In the genomic region with DNA sequence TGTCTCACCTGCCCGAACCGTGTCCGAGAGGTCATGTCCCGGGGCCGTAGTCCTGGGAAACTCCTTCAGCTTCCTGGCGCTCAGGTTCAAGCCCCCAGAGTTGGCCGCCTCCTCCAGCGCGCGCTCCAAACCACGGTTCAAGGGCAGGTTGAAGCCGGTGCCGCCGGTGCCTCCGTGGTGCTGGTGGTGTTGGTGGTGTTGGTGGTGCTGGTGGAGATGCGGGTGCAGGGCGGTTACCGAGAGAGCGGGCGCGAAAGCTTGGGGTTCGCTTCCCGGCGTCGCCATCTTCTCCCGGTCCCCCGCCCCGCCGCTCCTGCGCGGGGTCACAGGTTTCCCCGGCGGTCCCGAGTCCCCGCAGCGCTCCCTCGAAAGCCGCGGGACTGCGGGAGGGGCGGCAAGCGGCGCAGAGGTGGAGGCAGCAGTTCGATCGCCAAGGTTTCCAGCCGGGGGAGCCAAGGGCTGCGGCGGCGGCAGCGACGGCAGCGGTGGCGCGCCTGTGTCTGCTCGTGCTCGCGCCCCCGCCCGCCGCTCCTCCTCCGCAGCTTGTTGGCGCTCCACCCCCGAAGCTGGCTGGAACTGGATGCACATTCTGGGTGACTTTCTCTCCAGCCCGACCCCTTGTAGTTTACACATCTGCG, we compare ENCODE assay signal across 8 mouse cellular contexts. TPM values are rescaled to one million over a fixed set of nuclear protein-coding genes. Genes with fewer than 3 reads are reported as not detected.
DNase-seq lines count a peak whose midpoint lies in the region; ATAC-seq lines count a peak whose summit lies in the region.

A gene (minus strand): TSS at position 501 of the 638 bp plus-strand sequence.

- WGBS in intestine, embryonic 14.5 days, result under 1% methylated on average over 60 of the region's 65 CpGs
- WGBS in midbrain, embryonic 10.5 days, result under 1% methylated on average over 65 of the region's 65 CpGs

- H3K36me3 ChIP-seq in intestine, embryonic 14.5 days (ENCODE audit: control insufficient read depth, insufficient read depth, low read length), result no peaks in the 10 kb centered on the region
- H3K36me3 ChIP-seq in midbrain, embryonic 10.5 days, result no peaks in the 10 kb centered on the region

- peaks cover 13% of the 10 kb centered on the region for H3K4me1 ChIP-seq in intestine, embryonic 14.5 days (replicated peaks; ENCODE audit: control insufficient read depth, insufficient read depth, low read length)
- peaks cover 20% of the 10 kb centered on the region for H3K4me1 ChIP-seq in midbrain, embryonic 10.5 days

- H3K27ac ChIP-seq in intestine, embryonic 14.5 days (ENCODE audit: low read depth), result peak within 1 kb of the TSS; percentile 78
- H3K27ac ChIP-seq in midbrain, embryonic 10.5 days (replicated peaks), result peak within 1 kb of the TSS; percentile 90

- DNase-seq in adrenal gland, adult 18-20 months (ENCODE audit: low spot score in 2 of 2), result peak; percentile 73 to 80
- DNase-seq in embryo, embryonic 10 days (ENCODE audit: low spot score), result peak; percentile 91
- peak; percentile 87 for DNase-seq in gastrocnemius, postnatal 14 days
- DNase-seq in intestine, embryonic 14.5 days (ENCODE audit: low spot score), result peak; percentile 91
- DNase-seq in left cerebral cortex, postnatal 36 days (ENCODE audit: low spot score in 2 of 2), result peak; percentile 76 to 83
- DNase-seq in midbrain, embryonic 10.5 days (ENCODE audit: low spot score), result peak; percentile 82
- peak; percentile 61 to 69 for DNase-seq in right cerebral cortex, postnatal 36 days (ENCODE audit: low spot score in 2 of 2)
- DNase-seq in yolk sac, embryonic 10.5 days (ENCODE audit: low spot score), result peak; percentile 82

- no peaks in the 10 kb centered on the region for H3K9me3 ChIP-seq in intestine, embryonic 14.5 days (ENCODE audit: control insufficient read depth, low read length)
- H3K9me3 ChIP-seq in midbrain, embryonic 10.5 days (replicated peaks), result no peaks in the 10 kb centered on the region

- H3K4me3 ChIP-seq in intestine, embryonic 14.5 days (ENCODE audit: low read depth, low read length), result peak within 1 kb of the TSS; percentile 80
- peak within 1 kb of the TSS; percentile 85 for H3K4me3 ChIP-seq in midbrain, embryonic 10.5 days

- no peaks in the 10 kb centered on the region for H3K27me3 ChIP-seq in intestine, embryonic 14.5 days (replicated peaks; ENCODE audit: control insufficient read depth, insufficient read depth, low read length)
- H3K27me3 ChIP-seq in midbrain, embryonic 10.5 days (ENCODE audit: low read depth, poor library complexity, severe bottlenecking), result no peaks in the 10 kb centered on the region

- intact Hi-C loops in gastrocnemius, postnatal 14 days (cut with DNase I; ENCODE audit: low total_unique reads), result loop anchor here (10.0 kb wide), 1 partner anchor 153 kb away; no protein-coding TSS in a partner anchor
- intact Hi-C loops in left cerebral cortex, postnatal 36 days (cut with DNase I), result loop anchor here (1.0 to 5.0 kb wide), 4 partner anchors 65 to 183 kb away; no protein-coding TSS in a partner anchor

- peak within 1 kb of the TSS; percentile 88 for H3K4me2 ChIP-seq in intestine, embryonic 14.5 days (ENCODE audit: low read length)

- H3K9ac ChIP-seq in intestine, embryonic 14.5 days (ENCODE audit: low read length), result peak within 1 kb of the TSS; percentile 79

- peak; percentile 68 for ATAC-seq in intestine, embryonic 14.5 days (replicated peaks; ENCODE audit: low FRiP score, low TSS enrichment, low read depth)

RNA-seq across cellular contexts. Expression of the gene that starts here (rescaled TPM):
- 10 to 100 TPM; 14.0 to 14.2 TPM for total RNA-seq in adrenal gland, adult 18-20 months (2021)
- total RNA-seq in gastrocnemius, postnatal 14 days (2021), result 1 to 10 TPM; 5.5 to 6.6 TPM
- polyA plus RNA-seq in intestine, embryonic 14.5 days (2014; fragmentation: Nextera tagmentation; extraction: Ambion mirVana), result 12.6 and 14.4 TPM in 2 replicates
- total RNA-seq in left cerebral cortex, postnatal 36 days (2021), result 10 to 100 TPM; 13.5 to 21.5 TPM
- 6.2 and 6.4 TPM in 2 replicates for polyA plus RNA-seq in midbrain, embryonic 10.5 days (2016; fragmentation: Nextera tagmentation; extraction: Ambion mirVana)

Comparison
In these comparisons a context has a peak if more than half of its experiments do, and no peak if none do; other contexts are left out.
1. Peak in every context shown above with its lines: DNase-seq, ATAC-seq, H3K4me3 ChIP-seq and H3K27ac ChIP-seq.